ENCODE assay signal across 8 mouse cellular contexts in the genomic region with DNA sequence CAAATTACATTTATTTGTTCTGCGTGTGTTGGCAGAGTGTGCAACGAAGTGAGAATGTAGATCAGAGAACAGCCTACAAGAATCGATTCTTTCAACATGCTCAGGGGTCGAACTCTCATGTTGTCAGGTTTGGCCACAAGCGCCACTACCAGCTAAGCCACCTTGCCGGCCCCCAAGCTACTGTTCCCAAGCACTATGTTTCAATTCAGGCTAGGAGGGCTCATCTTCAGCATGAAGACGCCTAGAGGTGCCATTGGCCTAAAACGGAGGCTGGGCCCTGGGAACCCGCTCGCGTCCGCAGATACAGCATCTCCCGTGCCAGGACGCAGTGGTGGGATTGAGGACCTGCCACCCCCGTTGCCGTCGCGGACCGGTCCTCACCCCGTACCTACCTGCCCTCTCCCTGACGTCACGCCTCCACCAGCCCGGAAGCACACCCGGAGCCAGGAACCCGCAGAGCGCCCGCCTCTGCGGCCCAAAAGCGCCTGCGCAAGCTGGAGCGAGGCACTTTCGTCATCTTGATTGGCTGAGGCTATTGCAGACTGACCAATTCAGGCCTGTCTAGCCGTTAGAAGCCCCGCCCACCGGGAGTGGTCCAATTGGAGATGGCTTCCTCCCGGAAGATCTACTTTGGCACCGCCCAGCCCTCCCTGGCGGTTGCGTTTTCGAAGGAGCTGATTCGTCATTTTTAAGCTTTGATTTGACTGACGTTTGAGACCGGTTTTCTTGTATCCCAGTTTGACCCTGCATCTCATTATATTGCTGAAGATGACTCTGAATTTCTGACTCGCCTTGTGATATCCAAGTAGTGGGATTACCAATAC. TPM values are rescaled to one million over a fixed set of nuclear protein-coding genes. Genes with fewer than 3 reads are reported as not detected.
DNase-seq lines count a peak whose midpoint lies in the region; ATAC-seq lines count a peak whose summit lies in the region.

Gene Ccdc130, minus strand, starts transcription at position 431 of the 824 bp plus-strand sequence.

- H3K4me2 ChIP-seq in hindbrain, embryonic 14.5 days (replicated peaks), result peak within 1 kb of the TSS; percentile 94

- peaks cover 23% of the 10 kb centered on the region for H3K36me3 ChIP-seq in hindbrain, embryonic 14.5 days (replicated peaks; ENCODE audit: control insufficient read depth, insufficient read depth)

- peak within 1 kb of the TSS; percentile 93 for H3K9ac ChIP-seq in hindbrain, embryonic 14.5 days

- peak; percentile 100 for DNase-seq in R1 (ENCODE audit: low read depth, low spot score)
- peak; percentile 100 for DNase-seq in cerebellum, postnatal 25 days
- DNase-seq in frontal cortex, postnatal 25 days (ENCODE audit: low spot score in 2 of 2), result peak; percentile 98 to 100
- peak; percentile 100 for DNase-seq in hindbrain, embryonic 14.5 days (ENCODE audit: low spot score)
- DNase-seq in layer of hippocampus, postnatal 36 days, result peak; percentile 99 to 100
- DNase-seq in lung, postnatal 36 days, result peak; percentile 100
- DNase-seq in retina, postnatal 1 day, result peak; percentile 100
- peak; percentile 94 to 99 for DNase-seq in urinary bladder, adult 18-20 months (ENCODE audit: low spot score in 2 of 2)

- no peaks in the 10 kb centered on the region for H3K9me3 ChIP-seq in hindbrain, embryonic 14.5 days (ENCODE audit: control insufficient read depth, low read length)

- under 1% methylated on average over 44 of the region's 44 CpGs for WGBS in hindbrain, embryonic 14.5 days

- peaks cover 10% of the 10 kb centered on the region for H3K4me1 ChIP-seq in hindbrain, embryonic 14.5 days (replicated peaks; ENCODE audit: control insufficient read depth, insufficient read depth, low read length)

- ATAC-seq in hindbrain, embryonic 14.5 days (ENCODE audit: low FRiP score), result peak; percentile 99

- no peaks in the 10 kb centered on the region for H3K27me3 ChIP-seq in hindbrain, embryonic 14.5 days (ENCODE audit: control insufficient read depth, insufficient read depth, low read length)

- H3K4me3 ChIP-seq in hindbrain, embryonic 14.5 days (replicated peaks; ENCODE audit: low read length), result peak within 1 kb of the TSS; percentile 87

- peak within 1 kb of the TSS; percentile 88 for H3K27ac ChIP-seq in hindbrain, embryonic 14.5 days

RNA-seq across cellular contexts. Expression of gene Ccdc130, which starts in this region (rescaled TPM):
- polyA plus RNA-seq in hindbrain, embryonic 14.5 days (2014; fragmentation: Nextera tagmentation; extraction: Ambion mirVana), result 22.7 and 27.1 TPM in 2 replicates
- total RNA-seq in layer of hippocampus, postnatal 36 days (2021), result 10 to 100 TPM; 28.4 to 30.9 TPM

Comparison
In these comparisons a context has a peak if more than half of its experiments do, and no peak if none do; other contexts are left out.
1. Peak in every context shown above with its lines: DNase-seq, ATAC-seq, H3K4me3 ChIP-seq and H3K27ac ChIP-seq.